Mouse (Mus musculus) intestine, embryonic 16.5 days (tissue): ENCODE data around the gene Apc2. TPM values are rescaled to one million over a fixed set of nuclear protein-coding genes. Genes with fewer than 3 reads are reported as not detected.

Experiments used
- ATAC-seq: fragments of 200-750 bp; cut with Nextera tagmentation; 2 replicates; pipeline ENCODE4 v1.8.0; 2017; ENCODE audit warnings: moderate TSS enrichment, moderate library complexity
- H3K27ac ChIP-seq: fragments of 300-500 bp; sonication (generic); 2 replicates; pipeline ENCODE4 v1.5.1; 2014; ENCODE audit warnings: mild to moderate bottlenecking, low read length
- H3K27me3 ChIP-seq: fragments of 300-500 bp; sonication (generic); replicated peaks from 2 replicates; pipeline ENCODE4 v1.6.1; 2014; ENCODE audit warnings: low read length, control low read depth, mixed read lengths; ENCODE audit not compliant: control insufficient read depth, insufficient read depth
- H3K36me3 ChIP-seq: fragments of 300-500 bp; sonication (generic); 2 replicates; pipeline ENCODE4 v1.6.1; 2014; ENCODE audit warnings: low read length, control low read depth; ENCODE audit not compliant: control insufficient read depth, insufficient read depth
- H3K4me1 ChIP-seq: fragments of 300-500 bp; sonication (generic); 2 replicates; pipeline ENCODE4 v1.6.1; 2014; ENCODE audit warnings: low read length, control low read depth, mixed read lengths; ENCODE audit not compliant: control insufficient read depth, insufficient read depth
- H3K4me2 ChIP-seq: fragments of 300-500 bp; sonication (generic); 2 replicates; pipeline ENCODE4 v1.6.1; 2014; ENCODE audit warnings: low read depth, low read length, control low read depth
- H3K4me3 ChIP-seq: fragments of 300-500 bp; sonication (generic); 2 replicates; pipeline ENCODE4 v1.5.1; 2014; ENCODE audit warnings: mild to moderate bottlenecking, low read length
- H3K9ac ChIP-seq: fragments of 300-500 bp; sonication (generic); 2 replicates; pipeline ENCODE4 v1.6.1; 2014; ENCODE audit warnings: low read depth, low read length
- H3K9me3 ChIP-seq: fragments of 300-500 bp; sonication (generic); 2 replicates; pipeline ENCODE4 v1.6.1; 2016; ENCODE audit warnings: low read length, control low read depth; ENCODE audit not compliant: control insufficient read depth
- WGBS: fragments of 180-500 bp; shearing (Covaris S2); extraction: QIAGEN DNeasy Blood & Tissue Kit; methylation state at CpG from one replicate; pipeline ENCODE4 v1.1.7; 2014; 5-methylcytosine and 5-hydroxymethylcytosine counted together
- polyA plus RNA-seq: library from polyadenylated mRNA; unstranded; fragments of >200 nt; fragmentation: Nextera tagmentation; extraction: Ambion mirVana; gene quantifications from 2 replicates; pipeline ENCODE4 v1.2.1, GENCODE M21; 2015

Gene Apc2
- polyA plus RNA-seq, 1 experiment from 2014 or later = 3.1 TPM

DNA sequence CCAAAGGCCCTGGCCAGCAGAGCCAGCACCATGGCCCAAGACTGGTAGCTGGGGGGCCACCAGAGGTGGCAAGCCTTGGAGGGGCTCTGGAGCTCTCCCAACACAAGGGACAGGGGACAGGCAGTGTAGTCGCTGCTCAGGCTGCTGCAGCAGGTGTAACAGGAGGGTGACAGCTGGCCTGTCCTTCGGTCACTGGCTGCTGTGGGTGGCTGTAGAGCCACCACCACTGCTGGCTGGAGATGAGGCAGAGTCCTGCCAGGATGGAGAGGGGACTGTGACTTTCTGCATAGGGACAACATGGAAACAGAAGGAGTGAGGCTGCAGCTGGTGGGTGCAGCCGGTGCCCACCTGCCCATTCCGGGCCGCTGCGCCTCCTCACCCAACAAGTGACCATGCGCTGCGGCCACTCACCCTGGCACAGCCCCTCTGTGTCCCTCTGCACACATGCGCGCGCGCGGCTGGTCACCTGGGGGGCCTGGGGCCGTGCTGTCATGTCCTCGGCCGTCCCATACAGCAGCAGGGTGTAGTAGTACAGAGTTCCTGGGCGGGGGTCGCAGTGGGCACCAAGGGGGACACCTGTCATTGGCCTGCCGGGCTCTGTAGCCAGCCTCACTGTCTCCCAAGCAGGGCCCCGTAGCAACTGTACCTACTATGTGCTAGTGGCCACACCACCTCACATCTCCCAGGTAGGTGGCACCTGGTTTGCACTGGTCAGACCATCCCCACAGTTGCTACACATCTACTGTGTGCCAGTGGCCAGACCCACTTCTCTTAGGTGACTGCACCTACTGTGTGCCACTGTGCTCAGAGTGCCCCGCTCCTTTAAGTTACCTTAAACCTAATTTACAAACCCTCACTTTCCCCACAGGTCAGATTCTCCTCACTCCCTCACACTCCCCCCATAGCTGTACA lies 26.1 kb downstream of the Apc2 start:
- no peaks in the 10 kb centered on the region for H3K9me3 ChIP-seq
- H3K4me1 ChIP-seq = peaks cover 38% of the 10 kb centered on the region
- ATAC-seq = no peak
- H3K36me3 ChIP-seq = peaks cover 8% of the 10 kb centered on the region; the same call in 1 of the 2 replicates
- 90% methylated on average over 21 of the region's 21 CpGs for WGBS
- H3K4me3 ChIP-seq = peak overlapping the region; percentile 73
- 0 out of 2 replicates have a peak, but pooled peaks cover under 1% of the 10 kb centered on the region for H3K27me3 ChIP-seq
- H3K9ac ChIP-seq = peak overlapping the region; percentile 45
- peak overlapping the region; percentile 95 for H3K4me2 ChIP-seq
- H3K27ac ChIP-seq = no peak overlapping the region

DNA sequence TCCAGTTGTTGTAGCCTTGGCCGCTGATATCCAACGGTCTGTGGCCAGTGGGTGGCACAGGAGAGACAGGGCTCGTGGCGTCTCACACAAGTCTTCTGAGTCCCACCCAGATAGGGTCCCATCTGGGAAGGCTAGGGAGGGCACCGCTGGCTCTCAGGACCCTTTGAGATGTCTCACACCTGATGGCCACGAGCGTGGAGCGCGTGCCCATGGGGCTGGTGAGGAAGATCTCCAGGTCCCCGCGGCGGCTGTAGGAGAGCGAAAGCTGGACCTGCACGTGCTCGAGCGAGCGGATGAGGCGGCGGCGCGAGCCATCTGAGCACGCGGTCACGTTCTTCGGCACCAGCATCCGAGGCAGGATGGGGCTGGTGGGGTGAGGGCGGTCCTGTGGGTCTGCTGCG lies 27.0 kb downstream of the Apc2 start:
- no peaks in the 10 kb centered on the region for H3K27me3 ChIP-seq
- H3K9ac ChIP-seq = peak overlapping the region; percentile 72
- peaks cover 8% of the 10 kb centered on the region; the same call in 1 of the 2 replicates for H3K36me3 ChIP-seq
- peak overlapping the region; percentile 95 for H3K4me2 ChIP-seq
- WGBS = 4% methylated on average over 28 of the region's 28 CpGs
- ATAC-seq = peak; percentile 9; the same call in 1 of the 2 replicates
- H3K9me3 ChIP-seq = no peaks in the 10 kb centered on the region
- peak overlapping the region; percentile 81 for H3K27ac ChIP-seq
- H3K4me3 ChIP-seq = peak overlapping the region; percentile 73
- H3K4me1 ChIP-seq = peaks cover 33% of the 10 kb centered on the region

DNA sequence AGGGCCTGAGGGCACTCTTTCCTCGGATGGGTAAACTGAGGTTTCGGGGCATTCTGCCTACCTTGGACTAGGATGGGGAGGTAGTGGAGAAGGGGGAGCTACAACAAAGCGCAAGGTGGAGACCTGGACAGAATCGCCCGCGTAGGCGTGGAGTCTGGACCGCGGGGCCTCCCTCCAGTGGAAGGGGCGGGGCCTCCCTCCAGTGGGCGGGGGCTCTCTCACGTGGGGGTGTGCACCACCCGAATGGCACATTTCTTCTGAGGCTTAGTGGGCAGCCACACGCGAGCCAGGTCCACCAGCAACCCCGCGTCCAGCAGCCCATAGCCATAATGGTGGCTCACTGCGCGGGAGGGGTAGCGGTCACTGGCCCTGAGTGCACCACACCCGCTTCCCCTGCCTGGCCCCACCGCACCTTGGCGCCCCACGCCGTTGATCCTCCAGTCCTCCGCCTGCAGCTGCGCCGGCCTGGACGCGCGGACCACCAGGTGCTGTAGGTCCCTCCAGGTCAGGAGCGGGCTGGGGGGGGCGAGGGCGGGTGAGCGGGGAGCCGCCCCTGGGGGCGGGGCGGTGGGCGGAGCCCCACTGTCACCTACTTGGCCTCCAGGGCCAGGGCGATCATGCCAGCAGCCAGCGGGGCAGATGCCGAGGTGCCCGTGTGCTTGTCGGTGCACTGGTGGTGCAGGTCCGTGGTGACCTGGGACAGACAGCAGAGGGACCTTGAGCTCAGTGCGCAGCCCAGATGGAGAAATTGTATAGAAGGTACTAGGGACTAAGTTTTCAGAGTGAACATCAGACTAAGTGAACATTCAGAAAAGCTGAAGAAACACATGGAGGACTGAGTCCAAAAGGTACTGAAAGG lies 27.7 kb downstream of the Apc2 start:
- no peaks in the 10 kb centered on the region for H3K27me3 ChIP-seq
- H3K27ac ChIP-seq = peak overlapping the region; percentile 81
- H3K36me3 ChIP-seq = peaks cover 4% of the 10 kb centered on the region; the same call in 1 of the 2 replicates
- peak; percentile 61 for ATAC-seq
- H3K4me3 ChIP-seq = peak overlapping the region; percentile 73
- H3K9me3 ChIP-seq = no peaks in the 10 kb centered on the region
- 1% methylated on average over 46 of the region's 46 CpGs for WGBS
- peaks cover 33% of the 10 kb centered on the region for H3K4me1 ChIP-seq
- peak overlapping the region; percentile 72 for H3K9ac ChIP-seq
- peak overlapping the region; percentile 95 for H3K4me2 ChIP-seq

DNA sequence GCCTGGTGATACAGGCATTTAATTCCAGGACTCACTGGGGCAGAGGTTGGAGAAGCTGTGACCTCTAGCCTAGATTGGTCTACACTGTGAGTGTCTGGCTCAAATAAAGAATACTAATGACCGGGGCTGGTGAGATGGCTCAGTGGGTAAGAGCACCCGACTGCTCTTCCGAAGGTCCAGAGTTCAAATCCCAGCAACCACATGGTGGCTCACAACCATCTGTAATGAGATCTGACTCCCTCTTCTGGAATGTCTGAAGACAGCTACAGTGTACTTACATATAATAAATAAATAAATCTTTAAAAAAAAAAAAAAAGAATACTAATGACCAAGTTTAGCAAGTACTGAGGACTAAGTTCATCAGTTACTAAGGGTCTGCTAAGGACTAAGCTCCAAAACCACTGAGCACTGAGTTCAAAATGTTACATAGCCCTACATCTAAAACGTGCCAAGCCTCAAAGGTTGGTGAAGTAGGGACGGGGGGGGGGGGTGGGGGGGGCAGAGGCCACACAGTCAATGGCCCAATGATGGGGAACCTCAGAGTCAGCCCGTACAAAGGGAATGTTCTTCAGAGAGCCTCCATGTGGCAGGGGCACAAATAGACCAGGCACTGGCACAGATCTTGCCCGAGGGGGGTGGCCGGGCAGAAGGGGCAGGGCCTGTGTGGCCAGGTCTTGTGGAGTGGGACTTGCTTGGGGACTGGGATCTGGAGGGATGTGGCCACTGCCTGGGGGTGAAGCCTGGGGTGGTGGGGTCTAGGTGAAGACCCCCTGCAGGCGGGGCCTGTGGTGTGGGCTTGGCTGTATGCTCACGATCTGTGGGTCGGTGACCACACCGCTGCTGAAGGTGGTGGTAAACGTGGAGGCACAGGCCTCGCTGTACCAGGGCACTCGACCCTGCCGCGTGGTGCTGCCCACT lies 28.6 kb downstream of the Apc2 start:
- H3K27ac ChIP-seq = peak overlapping the region; percentile 81
- no peak for ATAC-seq
- 0 out of 2 replicates have a peak, but pooled peaks cover 2% of the 10 kb centered on the region for H3K36me3 ChIP-seq
- WGBS = 75% methylated on average over 17 of the region's 17 CpGs
- no peaks in the 10 kb centered on the region for H3K9me3 ChIP-seq
- H3K4me3 ChIP-seq = peak overlapping the region; percentile 73
- H3K9ac ChIP-seq = peak overlapping the region; percentile 72
- H3K4me1 ChIP-seq = peaks cover 30% of the 10 kb centered on the region
- H3K4me2 ChIP-seq = peak overlapping the region; percentile 95; the same call in 1 of the 2 replicates
- no peaks in the 10 kb centered on the region for H3K27me3 ChIP-seq

DNA sequence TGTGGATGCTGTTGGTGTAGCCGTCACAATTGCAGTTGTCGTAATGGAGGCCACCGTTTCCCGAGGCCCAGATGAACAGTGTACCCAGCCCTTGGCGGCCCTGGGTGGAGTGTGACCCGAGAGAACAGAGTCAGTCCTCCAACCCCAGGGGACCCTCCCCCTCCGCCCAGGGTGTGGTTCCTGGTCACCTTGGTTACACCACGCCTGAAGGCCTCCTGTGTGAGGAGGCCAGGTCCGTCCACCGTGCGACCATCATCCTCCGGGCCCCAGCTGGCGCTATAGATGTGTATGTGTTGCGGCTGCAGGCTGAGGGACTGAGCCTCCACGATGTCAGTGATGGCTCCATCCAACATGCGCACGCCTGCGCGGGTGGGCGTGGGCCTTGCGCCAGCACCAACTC lies 29.3 kb downstream of the Apc2 start:
- Histone ChIP-seq H3K4me2 (0 out of 2 replicates have a peak overlapping the region, but pooled peaks have one; percentile 11), H3K4me1 (peaks cover 28% of the 10 kb centered on the region), H3K27ac (no peak overlapping the region; the same call in none of the 2 replicates)

DNA sequence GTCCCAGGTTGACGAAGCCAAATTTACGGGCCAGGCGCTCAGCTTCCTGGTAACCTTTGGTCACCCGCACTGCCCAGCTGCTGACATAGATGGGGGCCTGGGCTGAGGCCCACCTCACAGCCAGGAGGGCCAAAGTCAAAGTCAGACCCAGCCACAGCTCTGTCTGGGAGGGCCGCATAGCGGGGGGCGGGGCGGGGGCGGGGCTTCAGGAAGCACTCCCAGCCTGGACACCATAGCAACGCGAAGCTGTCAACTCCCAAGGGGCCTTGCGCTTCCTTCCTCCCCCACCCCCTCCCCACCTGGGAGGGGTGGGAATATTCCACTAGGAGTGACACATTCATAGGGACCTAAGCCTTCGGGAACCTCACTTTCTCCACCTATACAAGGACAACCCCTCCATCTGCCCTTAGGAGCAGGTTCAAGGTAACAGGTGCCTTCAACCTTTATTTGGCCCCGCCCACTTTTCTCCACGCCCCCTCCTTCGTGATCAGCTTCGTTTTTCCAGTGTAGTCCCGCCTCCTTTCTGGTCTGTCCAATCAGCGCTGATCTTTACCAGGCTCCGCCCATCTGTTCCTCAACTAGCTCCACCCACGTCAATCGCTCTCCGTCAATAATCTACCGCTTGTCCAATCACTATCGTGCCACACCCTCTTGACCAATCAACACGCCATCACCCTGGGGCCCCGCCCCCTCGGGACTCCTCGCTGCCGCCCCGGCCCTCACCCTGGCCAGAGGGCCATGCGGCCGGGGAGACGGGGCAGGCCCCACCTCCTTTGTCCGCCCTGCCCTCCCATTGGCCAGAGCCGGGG lies 33.7 kb downstream of the Apc2 start, which contains the start of the genes Pcsk4 and Reep6:
Gene Pcsk4 (minus strand): TSS at position 226 of the 809 bp plus-strand sequence.
Gene Reep6 (plus strand): TSS at position 681 of the 809 bp plus-strand sequence.
- WGBS = 6% methylated on average over 36 of the region's 36 CpGs
- peak within 1 kb of the TSS; percentile 83 for H3K27ac ChIP-seq
- peak within 1 kb of the TSS; percentile 65 for H3K4me3 ChIP-seq
- H3K4me2 ChIP-seq = peak within 1 kb of the TSS; percentile 91
- peaks cover 23% of the 10 kb centered on the region; the same call in 1 of the 2 replicates for H3K4me1 ChIP-seq
- peak within 1 kb of the TSS; percentile 74 for H3K9ac ChIP-seq
- no peaks in the 10 kb centered on the region for H3K36me3 ChIP-seq
- H3K9me3 ChIP-seq = no peaks in the 10 kb centered on the region
- H3K27me3 ChIP-seq = no peaks in the 10 kb centered on the region
- ATAC-seq = peak; percentile 85

More for the DNA sequence above, 29.3 kb downstream of the Apc2 start:
- no peak overlapping the region for H3K4me3 ChIP-seq
- WGBS = 67% methylated on average over 21 of the region's 21 CpGs
- no peaks in the 10 kb centered on the region for H3K27me3 ChIP-seq
- no peak for ATAC-seq
- H3K36me3 ChIP-seq = 0 out of 2 replicates have a peak, but pooled peaks cover 2% of the 10 kb centered on the region
- no peaks in the 10 kb centered on the region for H3K9me3 ChIP-seq
- peak overlapping the region; percentile 4; the same call in 1 of the 2 replicates for H3K9ac ChIP-seq

DNA sequence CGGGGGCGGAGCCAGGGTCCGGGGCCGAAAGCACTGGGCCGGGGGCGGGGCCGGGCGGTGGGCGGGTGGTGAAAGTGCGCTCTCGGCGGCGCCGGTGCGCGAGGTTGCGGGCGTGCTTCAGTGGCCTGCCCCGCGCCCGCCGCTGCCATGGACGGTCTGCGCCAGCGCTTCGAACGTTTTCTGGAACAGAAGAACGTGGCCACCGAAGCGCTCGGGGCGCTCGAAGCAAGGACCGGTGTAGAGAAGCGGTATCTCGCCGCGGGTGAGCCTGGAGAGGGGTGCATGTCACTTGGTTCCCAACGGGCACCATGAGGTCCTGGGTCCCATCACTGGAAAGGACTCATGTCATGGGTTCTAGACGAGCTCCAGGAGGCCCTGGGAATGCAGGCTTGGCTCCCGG lies 34.3 kb downstream of the Apc2 start:
- 0 out of 2 replicates have a peak, but pooled peaks cover 3% of the 10 kb centered on the region for H3K36me3 ChIP-seq
- H3K4me1 ChIP-seq = peaks cover 17% of the 10 kb centered on the region; the same call in 1 of the 2 replicates
- H3K27ac ChIP-seq = peak overlapping the region; percentile 83
- peak overlapping the region; percentile 65 for H3K4me3 ChIP-seq
- H3K9me3 ChIP-seq = no peaks in the 10 kb centered on the region
- no peaks in the 10 kb centered on the region for H3K27me3 ChIP-seq
- peak overlapping the region; percentile 91 for H3K4me2 ChIP-seq
- WGBS = 1% methylated on average over 39 of the region's 41 CpGs
- H3K9ac ChIP-seq = peak overlapping the region; percentile 74
- 0 out of 2 replicates have a peak, but pooled peaks have one; percentile 0 for ATAC-seq
